Mouse (Mus musculus): ENCODE results near the gene Kxd1. TPM values are rescaled to one million over a fixed set of nuclear protein-coding genes. Genes with fewer than 3 reads are reported as not detected.
A peak's percentile ranks its signal among the peaks of the same experiment; 100 is the strongest.
"Not testable (repeated sequence)": the region's sequence is repeated elsewhere in the genome, so short reads cannot be mapped to it uniquely, and the experiment has no call there.

Kxd1 gene
- polyA plus RNA-seq, 1 experiment from 2014 or later: 65.8 TPM

GRCm38 (mm10) chr8:70511770-70512169 lies 16.0 kb downstream of the Kxd1 start:
- H3K4me3 ChIP-seq: no peak overlapping the region; the same call in 1 of the 2 replicates
- H3K27ac ChIP-seq (replicated peaks): no peak overlapping the region
- peaks cover 51% of the 10 kb centered on the region for H3K4me1 ChIP-seq
- ATAC-seq (ENCODE audit: extremely low read depth, insufficient number of reproducible peaks, low FRiP score, low TSS enrichment): no peak
- H3K36me3 ChIP-seq: peaks cover 70% of the 10 kb centered on the region
- 89% methylated on average over 2 of the region's 2 CpGs for WGBS
- H3K27me3 ChIP-seq (replicated peaks): no peaks in the 10 kb centered on the region
- H3K4me2 ChIP-seq: peak overlapping the region; percentile 89; the same call in 1 of the 2 replicates
- no peaks in the 10 kb centered on the region for H3K9me3 ChIP-seq
- H3K9ac ChIP-seq: no peak overlapping the region

GRCm38 (mm10) chr8:70511174-70511573 lies 16.6 kb downstream of the Kxd1 start:
- not testable (repeated sequence) for H3K27me3 ChIP-seq (replicated peaks); ATAC-seq (ENCODE audit: extremely low read depth, insufficient number of reproducible peaks, low FRiP score, low TSS enrichment); H3K9me3 ChIP-seq
- H3K36me3 ChIP-seq: peaks cover 64% of the 10 kb centered on the region
- H3K4me1 ChIP-seq: peaks cover 52% of the 10 kb centered on the region
- peak overlapping the region; percentile 99 for H3K9ac ChIP-seq
- H3K27ac ChIP-seq (replicated peaks): peak overlapping the region; percentile 98
- peak overlapping the region; percentile 89 for H3K4me2 ChIP-seq
- WGBS: 75% methylated on average over 6 of the region's 6 CpGs
- H3K4me3 ChIP-seq: peak overlapping the region; percentile 98

GRCm38 (mm10) chr8:70510228-70510915 lies 17.4 kb downstream of the Kxd1 start, which contains the start of gene Uba52:
Uba52 (minus strand) TSS chr8:70510801.
- no peaks in the 10 kb centered on the region for H3K9me3 ChIP-seq
- 1% methylated on average over 74 of the region's 74 CpGs for WGBS
- H3K4me3 ChIP-seq: peak within 1 kb of the TSS; percentile 98
- peak within 1 kb of the TSS; percentile 98 for H3K27ac ChIP-seq (replicated peaks)
- H3K36me3 ChIP-seq: peaks cover 56% of the 10 kb centered on the region
- peak within 1 kb of the TSS; percentile 89 for H3K4me2 ChIP-seq
- no peaks in the 10 kb centered on the region for H3K27me3 ChIP-seq (replicated peaks)
- ATAC-seq (ENCODE audit: extremely low read depth, insufficient number of reproducible peaks, low FRiP score, low TSS enrichment): peak; percentile 82
- H3K9ac ChIP-seq: peak within 1 kb of the TSS; percentile 99
- H3K4me1 ChIP-seq: peaks cover 60% of the 10 kb centered on the region

GRCm38 (mm10) chr8:70509281-70509952 lies 18.3 kb downstream of the Kxd1 start:
- WGBS: 7% methylated on average over 25 of the region's 25 CpGs
- peaks cover 70% of the 10 kb centered on the region for H3K4me1 ChIP-seq
- H3K27ac ChIP-seq (replicated peaks): peak overlapping the region; percentile 98
- H3K27me3 ChIP-seq (replicated peaks): no peaks in the 10 kb centered on the region
- H3K4me3 ChIP-seq: peak overlapping the region; percentile 98
- H3K4me2 ChIP-seq: peak overlapping the region; percentile 89
- no peak for ATAC-seq (ENCODE audit: extremely low read depth, insufficient number of reproducible peaks, low FRiP score, low TSS enrichment)
- H3K36me3 ChIP-seq: peaks cover 52% of the 10 kb centered on the region
- peak overlapping the region; percentile 99 for H3K9ac ChIP-seq
- H3K9me3 ChIP-seq: no peaks in the 10 kb centered on the region

- Histone ChIP-seq H3K4me3 (peak overlapping the region; percentile 73), H3K9me3 (no peaks in the 10 kb centered on the region), H3K27me3 (replicated peaks) (peaks cover 22% of the 10 kb centered on the region), H3K9ac (peak overlapping the region; percentile 95), H3K36me3 (peaks cover 35% of the 10 kb centered on the region), H3K27ac (replicated peaks) (peak overlapping the region; percentile 95; the same call in 1 of the 2 replicates), H3K4me2 (peak overlapping the region; percentile 82), H3K4me1 (peaks cover 80% of the 10 kb centered on the region)
- 61% methylated on average over 5 of the region's 5 CpGs for WGBS
- ATAC-seq (ENCODE audit: extremely low read depth, insufficient number of reproducible peaks, low FRiP score, low TSS enrichment): no peak
These were observed 20.7 kb downstream of the Kxd1 start for GRCm38 (mm10) chr8:70507027-70507393.

- peak; percentile 81 for ATAC-seq (ENCODE audit: extremely low read depth, insufficient number of reproducible peaks, low FRiP score, low TSS enrichment)
- peak within 1 kb of the TSS; percentile 73 for H3K4me3 ChIP-seq
- WGBS: 3% methylated on average over 40 of the region's 40 CpGs
These were observed 21.3 kb downstream of the Kxd1 start, which contains the start of gene Rex1bd for GRCm38 (mm10) chr8:70506328-70507026. Rex1bd (minus strand) TSS chr8:70506752.

GRCm38 (mm10) chr8:70505698-70506327 lies 21.9 kb downstream of the Kxd1 start:
- Histone ChIP-seq H3K9me3 (no peaks in the 10 kb centered on the region), H3K4me2 (peak overlapping the region; percentile 82), H3K4me1 (peaks cover 81% of the 10 kb centered on the region), H3K9ac (peak overlapping the region; percentile 95), H3K27ac (replicated peaks) (peak overlapping the region; percentile 95), H3K4me3 (peak overlapping the region; percentile 73), H3K27me3 (replicated peaks) (peaks cover 33% of the 10 kb centered on the region), H3K36me3 (peaks cover 35% of the 10 kb centered on the region)
- ATAC-seq (ENCODE audit: extremely low read depth, insufficient number of reproducible peaks, low FRiP score, low TSS enrichment): peak; percentile 5; the same call in 1 of the 2 replicates
- WGBS: 40% methylated on average over 32 of the region's 32 CpGs

More at GRCm38 (mm10) chr8:70506328-70507026, 21.3 kb downstream of the Kxd1 start, which contains the start of gene Rex1bd:
- peak within 1 kb of the TSS; percentile 95 for H3K27ac ChIP-seq (replicated peaks)
- H3K36me3 ChIP-seq: peaks cover 35% of the 10 kb centered on the region
- H3K9me3 ChIP-seq: no peaks in the 10 kb centered on the region
- peaks cover 27% of the 10 kb centered on the region for H3K27me3 ChIP-seq (replicated peaks)
- H3K4me2 ChIP-seq: peak within 1 kb of the TSS; percentile 82
- peaks cover 81% of the 10 kb centered on the region for H3K4me1 ChIP-seq
- peak within 1 kb of the TSS; percentile 95 for H3K9ac ChIP-seq

- Histone ChIP-seq H3K36me3 (peaks cover 35% of the 10 kb centered on the region), H3K9me3 (no peaks in the 10 kb centered on the region), H3K4me2 (peak overlapping the region; percentile 82), H3K9ac (no peak overlapping the region), H3K4me1 (peaks cover 84% of the 10 kb centered on the region), H3K27me3 (replicated peaks) (peaks cover 43% of the 10 kb centered on the region), H3K4me3 (0 out of 2 replicates have a peak overlapping the region, but pooled peaks have one; percentile 73), H3K27ac (replicated peaks) (no peak overlapping the region)
- no peak for ATAC-seq (ENCODE audit: extremely low read depth, insufficient number of reproducible peaks, low FRiP score, low TSS enrichment)
- 73% methylated on average over 3 of the region's 3 CpGs for WGBS
These were observed 22.9 kb downstream of the Kxd1 start for GRCm38 (mm10) chr8:70504851-70505250.

- Histone ChIP-seq H3K4me1 (peaks cover 84% of the 10 kb centered on the region), H3K27ac (replicated peaks) (no peak overlapping the region), H3K27me3 (replicated peaks) (peaks cover 49% of the 10 kb centered on the region), H3K9me3 (no peaks in the 10 kb centered on the region), H3K36me3 (peaks cover 35% of the 10 kb centered on the region), H3K4me2 (no peak overlapping the region), H3K9ac (no peak overlapping the region), H3K4me3 (no peak overlapping the region)
- no peak for ATAC-seq (ENCODE audit: extremely low read depth, insufficient number of reproducible peaks, low FRiP score, low TSS enrichment)
- WGBS: 72% methylated on average over 16 of the region's 16 CpGs
These were observed 23.5 kb downstream of the Kxd1 start for GRCm38 (mm10) chr8:70504291-70504716.

GRCm38 (mm10) chr8:70503062-70503750 lies 24.6 kb downstream of the Kxd1 start:
- Histone ChIP-seq H3K4me3 (peak overlapping the region; percentile 29; the same call in 1 of the 2 replicates), H3K27ac (replicated peaks) (no peak overlapping the region), H3K27me3 (replicated peaks) (peaks cover 60% of the 10 kb centered on the region), H3K9me3 (no peaks in the 10 kb centered on the region), H3K36me3 (peaks cover 26% of the 10 kb centered on the region), H3K4me2 (peak overlapping the region; percentile 58), H3K9ac (peak overlapping the region; percentile 63), H3K4me1 (peaks cover 77% of the 10 kb centered on the region)
- no peak for ATAC-seq (ENCODE audit: extremely low read depth, insufficient number of reproducible peaks, low FRiP score, low TSS enrichment)
- WGBS: 14% methylated on average over 46 of the region's 46 CpGs

All from heart, embryonic 13.5 days (tissue).